Mouse (Mus musculus) ES-E14 (cell line): ENCODE measurements around the gene Ppil1. TPM values are rescaled to one million over a fixed set of nuclear protein-coding genes. Genes with fewer than 3 reads are reported as not detected.

ENCODE experiments used
- DNase-seq: peaks from one replicate; pipeline ENCODE4 v3.0.0-alpha.2; 2013; ENCODE audit warnings: low read depth, low spot score
- H3K27ac ChIP-seq: 2 replicates; pipeline ENCODE4 v1.5.1; 2012; ENCODE audit warnings: low read depth, mild to moderate bottlenecking, low read length, moderate library complexity, mixed read lengths; ENCODE audit not compliant: poor library complexity, insufficient read depth, severe bottlenecking
- H3K36me3 ChIP-seq: 2 replicates; pipeline ENCODE4 v1.6.1; 2012; ENCODE audit warnings: mild to moderate bottlenecking, low read length, moderate library complexity, mixed read lengths; ENCODE audit not compliant: control insufficient read depth, poor library complexity, insufficient read depth, severe bottlenecking
- H3K4me1 ChIP-seq, 2 experiments: fragments of 150-350 bp in 1 of 2; sonication (generic) in 1 of 2; 2 replicates each; pipeline ENCODE4 v1.6.1; 2012; ENCODE audit warnings: low read length in 2 of 2, mild to moderate bottlenecking in 1 of 2, mixed read lengths in 1 of 2; ENCODE audit not compliant: control insufficient read depth in 2 of 2, insufficient read depth in 2 of 2, poor library complexity in 1 of 2
- H3K4me3 ChIP-seq, 2 experiments: fragments of 150-350 bp in 1 of 2; sonication (generic) in 1 of 2; 2 replicates each; pipeline ENCODE4 v1.5.1; 2012; ENCODE audit warnings: low read length in 2 of 2, low read depth in 1 of 2, mild to moderate bottlenecking in 1 of 2, mixed read lengths in 1 of 2; ENCODE audit not compliant: insufficient read depth in 1 of 2, poor library complexity in 1 of 2, severe bottlenecking in 1 of 2
- H3K9ac ChIP-seq: 2 replicates; pipeline ENCODE4 v1.6.1; 2012; ENCODE audit warnings: low read depth, mild to moderate bottlenecking, low read length, mixed read lengths; ENCODE audit not compliant: poor library complexity, insufficient read depth, severe bottlenecking
- H3K9me3 ChIP-seq: fragments of 150-350 bp; sonication (generic); 2 replicates; pipeline ENCODE4 v1.6.1; 2012; ENCODE audit warnings: low read depth, mild to moderate bottlenecking, low read length; ENCODE audit not compliant: control insufficient read depth, insufficient read depth
- CHD2 ChIP-seq: IDR thresholded peaks from 2 replicates; pipeline ENCODE4 v1.6.1; 2014; ENCODE audit warnings: mild to moderate bottlenecking, low read depth, low read length, inconsistent platforms
- HCFC1 ChIP-seq: IDR thresholded peaks from 2 replicates; pipeline ENCODE4 v1.6.1; 2012; ENCODE audit warnings: low read length, inconsistent platforms, borderline replicate concordance; ENCODE audit not compliant: insufficient read depth
- MAFK ChIP-seq: IDR thresholded peaks from 2 replicates; pipeline ENCODE4 v1.6.1; 2014; ENCODE audit warnings: mild to moderate bottlenecking, low read depth, low read length, inconsistent platforms; ENCODE audit not compliant: insufficient read depth
- ZC3H11A ChIP-seq: IDR thresholded peaks from 2 replicates; pipeline ENCODE4 v1.6.1; 2012; ENCODE audit warnings: low read depth, mild to moderate bottlenecking, inconsistent platforms, low read length, borderline replicate concordance
- ZNF384 ChIP-seq: IDR thresholded peaks from 2 replicates; pipeline ENCODE4 v1.6.1; 2012; ENCODE audit warnings: low read depth, low read length, inconsistent platforms
- in situ Hi-C, 2 experiments: fragments of 600-800 bp; cut with MboI; formaldehyde crosslinking; loops; one replicate each; pipeline ENCODE4 v1.15.1; 2025; ENCODE audit warnings: low sequenced_read_pairs in 2 of 2, inconsistent platforms in 1 of 2; ENCODE audit not compliant: unreplicated experiment in 2 of 2
- total RNA-seq: library from RNA; depleted of rRNA; stranded (reverse); fragments of 300-350 nt; gene quantifications from 2 replicates; pipeline ENCODE4 v1.2.3, GENCODE M21; 2012

Gene Ppil1
- total RNA-seq, 1 experiment, result 157 TPM

GRCm38 (mm10) chr17:29292996-29293395 is 29.0 kb upstream of the Ppil1 start:
- TF ChIP-seq CHD2 (no peak), ZC3H11A (no peak)
- DNase-seq, result no peak
- Histone ChIP-seq H3K27ac (no peak overlapping the region), H3K36me3 (peaks cover 9% of the 10 kb centered on the region; the same call in 1 of the 2 replicates), H3K4me1 (peaks cover 0 to 7% of the 10 kb centered on the region in 2 experiments; a peak in 2 of 4 replicates), H3K9ac (no peak overlapping the region), H3K4me3 (no peak overlapping the region), H3K9me3 (no peaks in the 10 kb centered on the region)
- in situ Hi-C loops, result no loop called here

GRCm38 (mm10) chr17:29291793-29292192 is 27.8 kb upstream of the Ppil1 start:
- TF ChIP-seq ZNF384, result no peak
- no peak for TF ChIP-seq ZC3H11A
- TF ChIP-seq CHD2, result no peak
- no peak for TF ChIP-seq HCFC1
- no peak for TF ChIP-seq MAFK
- Histone ChIP-seq H3K9me3 (no peaks in the 10 kb centered on the region), H3K27ac (no peak overlapping the region), H3K36me3 (peaks cover 7% of the 10 kb centered on the region; the same call in 1 of the 2 replicates), H3K4me3 (no peak overlapping the region), H3K4me1 (peaks cover 0 to 4% of the 10 kb centered on the region in 2 experiments; a peak in 1 of 4 replicates), H3K9ac (no peak overlapping the region)
- in situ Hi-C loops, result no loop called here
- no peak for DNase-seq

GRCm38 (mm10) chr17:29282216-29282952 is 18.4 kb upstream of the Ppil1 start:
- TF ChIP-seq CHD2 (no peak), ZC3H11A (no peak), MAFK (no peak)
- no peaks in the 10 kb centered on the region for H3K9me3 ChIP-seq
- no peak overlapping the region for H3K4me3 ChIP-seq
- H3K36me3 ChIP-seq, result peaks cover 23% of the 10 kb centered on the region; the same call in 1 of the 2 replicates
- no peak overlapping the region for H3K9ac ChIP-seq
- no peak for DNase-seq
- in situ Hi-C loops, result no loop called here
- no peak overlapping the region for H3K27ac ChIP-seq
- peaks cover 0 to 14% of the 10 kb centered on the region in 2 experiments; a peak in 3 of 4 replicates for H3K4me1 ChIP-seq

GRCm38 (mm10) chr17:29281541-29281940 is 17.6 kb upstream of the Ppil1 start:
- in situ Hi-C loops, result no loop called here
- H3K9ac ChIP-seq, result no peak overlapping the region

GRCm38 (mm10) chr17:29280422-29280821 is 16.4 kb upstream of the Ppil1 start:
- H3K36me3 ChIP-seq, result peaks cover 22% of the 10 kb centered on the region; the same call in 1 of the 2 replicates
- TF ChIP-seq ZC3H11A (no peak), MAFK (peak; percentile 76; the same call in 1 of the 2 replicates)
- no peak overlapping the region for H3K9ac ChIP-seq
- peak overlapping the region; percentile 55 for H3K27ac ChIP-seq
- no peak overlapping the region for H3K4me3 ChIP-seq
- in situ Hi-C loops, result no loop called here
- no peaks in the 10 kb centered on the region for H3K9me3 ChIP-seq
- peaks cover 2 to 20% of the 10 kb centered on the region in 2 experiments for H3K4me1 ChIP-seq
- no peak for DNase-seq

More at GRCm38 (mm10) chr17:29281541-29281940, 17.6 kb upstream of the Ppil1 start:
- H3K4me3 ChIP-seq, result no peak overlapping the region
- H3K27ac ChIP-seq, result no peak overlapping the region
- DNase-seq, result no peak
- peaks cover 23% of the 10 kb centered on the region; the same call in 1 of the 2 replicates for H3K36me3 ChIP-seq
- H3K4me1 ChIP-seq, result peaks cover 1 to 19% of the 10 kb centered on the region in 2 experiments
- H3K9me3 ChIP-seq, result no peaks in the 10 kb centered on the region
- no peak for TF ChIP-seq ZNF384
- no peak for TF ChIP-seq HCFC1
